Mouse (Mus musculus): ENCODE results near the gene Ric1. TPM values are rescaled to one million over a fixed set of nuclear protein-coding genes. Genes with fewer than 3 reads are reported as not detected.

Ric1 gene
- 12.1 TPM for polyA plus RNA-seq (2017; shearing (Covaris generic))

DNA sequence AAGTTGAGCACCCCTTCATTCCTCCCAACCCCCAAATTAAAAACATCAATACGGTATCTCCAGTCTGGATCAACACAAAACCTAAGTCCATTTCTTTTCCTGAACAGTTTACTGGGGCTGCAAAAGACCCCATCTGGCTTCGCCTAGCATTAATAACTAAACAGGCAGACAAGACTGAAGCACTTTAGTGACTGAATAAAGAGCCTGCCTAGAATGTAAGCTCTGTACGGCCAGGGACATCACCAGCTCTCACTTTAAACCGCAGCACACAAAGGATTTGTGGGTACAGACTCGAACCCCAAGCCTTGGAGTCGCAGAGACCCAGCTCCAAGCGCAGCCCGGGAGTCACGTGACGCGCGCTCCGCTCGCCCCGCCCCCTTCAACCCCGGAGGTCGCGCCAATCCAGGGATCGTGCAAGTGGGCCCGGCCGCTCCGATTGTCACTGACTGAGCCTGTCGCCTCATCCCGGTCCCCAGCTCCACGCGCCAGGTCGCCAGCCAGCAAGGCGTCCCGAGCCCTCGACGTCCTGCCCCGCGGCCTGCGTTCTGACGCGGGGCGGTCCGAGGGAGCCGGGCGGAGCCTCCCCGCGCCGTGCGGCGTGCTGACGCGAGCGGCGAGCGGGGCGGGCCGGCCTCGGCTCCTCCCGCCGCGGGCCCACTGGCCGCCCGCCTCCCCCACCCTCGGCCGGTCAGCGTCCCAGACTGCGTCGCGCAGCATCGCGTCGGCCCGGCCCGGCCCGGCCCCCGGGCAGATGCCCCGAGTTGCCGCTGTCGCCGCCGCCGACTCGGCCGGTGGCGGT lies at the start of gene Ric1:
Ric1 (plus strand) TSS at position 646 of the 799 bp plus-strand sequence.

GRCm38 (mm10) chr19:29647651-29648549 lies 125.8 kb downstream of the Ric1 start, which contains the start of gene Ermp1:
Gene Ermp1, minus strand, starts transcription at chr19:29648415.

Other genes with a start within 250 kb of the Ric1 start
- 12.9 TPM for gene Insl6, start 196.9 kb upstream of the Ric1 start, polyA plus RNA-seq (2017; shearing (Covaris generic))
- not detected for gene Rln1, start 187.6 kb upstream of the Ric1 start, polyA plus RNA-seq (2017; shearing (Covaris generic))
- 237 TPM for gene Plgrkt, start 154.9 kb upstream of the Ric1 start, polyA plus RNA-seq (2017; shearing (Covaris generic))
- gene Cd274, start 154.8 kb upstream of the Ric1 start, polyA plus RNA-seq (2017; shearing (Covaris generic)) = 23.8 TPM
- 1.1 TPM for gene Pdcd1lg2, start 111.4 kb upstream of the Ric1 start, polyA plus RNA-seq (2017; shearing (Covaris generic))
- 20.8 TPM for gene Ermp1, start 126.1 kb downstream of the Ric1 start, polyA plus RNA-seq (2017; shearing (Covaris generic))
- not detected for gene Mlana, start 175.5 kb downstream of the Ric1 start, polyA plus RNA-seq (2017; shearing (Covaris generic))